In the genomic region with DNA sequence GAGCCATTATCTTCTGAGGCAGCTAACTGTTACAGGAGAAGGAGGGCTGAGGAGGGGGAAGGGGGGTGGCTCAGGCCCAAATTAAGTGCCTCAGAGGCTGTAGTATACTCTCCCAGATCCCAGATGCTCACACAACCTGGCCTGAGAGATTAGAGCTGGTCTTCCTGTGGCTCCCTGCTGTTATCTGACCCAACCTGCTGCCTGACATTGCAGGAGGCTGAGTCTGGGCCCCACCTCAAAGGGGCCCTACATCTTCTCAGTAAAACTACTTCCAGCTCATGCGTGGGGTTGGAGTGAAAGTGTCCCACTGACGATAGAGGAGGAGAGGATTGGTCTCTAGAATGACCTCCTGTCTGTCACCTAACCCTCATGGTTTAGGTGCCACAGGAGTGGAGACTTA, we compare ENCODE assay signal across 11 mouse cellular contexts.
DNase-seq lines count a peak whose midpoint lies in the region; ATAC-seq lines count a peak whose summit lies in the region.
"Had no signal": no experiment of that assay in that cellular context is flagged by ENCODE, and none has a peak within 500 bp of the region (broad histone marks: within the 10 kb centered on the region; RNA-seq: fewer than 3 reads in every experiment).

No protein-coding gene starts in this region.

- 35% methylated on average over 2 of the region's 2 CpGs for WGBS in forebrain, embryonic 10.5 days
- 60% methylated on average over 2 of the region's 2 CpGs for WGBS in forebrain, embryonic 15.5 days
- WGBS in liver, embryonic 16.5 days (ENCODE audit: insufficient replicate concordance) = 7% methylated on average over 2 of the region's 2 CpGs

- H3K4me1 ChIP-seq in forebrain, embryonic 10.5 days = peaks cover 55% of the 10 kb centered on the region
- 0 out of 2 replicates have a peak, but pooled peaks cover 2% of the 10 kb centered on the region for H3K4me1 ChIP-seq in forebrain, embryonic 15.5 days
- peaks cover 70% of the 10 kb centered on the region for H3K4me1 ChIP-seq in liver, embryonic 16.5 days (ENCODE audit: control insufficient read depth, low read depth, low read length)

- H3K4me3 ChIP-seq in forebrain, embryonic 10.5 days = no peak overlapping the region
- no peak overlapping the region for H3K4me3 ChIP-seq in forebrain, embryonic 15.5 days
- H3K4me3 ChIP-seq in liver, embryonic 16.5 days (ENCODE audit: low read depth, low read length) = peak overlapping the region; percentile 51
- H3K4me3 ChIP-seq: layer of hippocampus, adult 2 months had no signal

- peak overlapping the region; percentile 69; the same call in 1 of the 2 replicates for H3K27ac ChIP-seq in forebrain, embryonic 10.5 days
- H3K27ac ChIP-seq in forebrain, embryonic 15.5 days (replicated peaks) = no peak overlapping the region
- H3K27ac ChIP-seq in liver, embryonic 16.5 days (ENCODE audit: low read length) = peak overlapping the region; percentile 99
- H3K27ac ChIP-seq: layer of hippocampus, adult 2 months had no signal

- no peak overlapping the region for H3K9ac ChIP-seq in forebrain, embryonic 15.5 days (replicated peaks)
- peak overlapping the region; percentile 70 for H3K9ac ChIP-seq in liver, embryonic 16.5 days (ENCODE audit: low read depth, low read length)

- H3K9me3 ChIP-seq in forebrain, embryonic 10.5 days = no peaks in the 10 kb centered on the region
- no peaks in the 10 kb centered on the region for H3K9me3 ChIP-seq in forebrain, embryonic 15.5 days
- H3K9me3 ChIP-seq in liver, embryonic 16.5 days (replicated peaks; ENCODE audit: control insufficient read depth, low read length) = no peaks in the 10 kb centered on the region

- ATAC-seq in forebrain, embryonic 15.5 days (replicated peaks) = no peak
- ATAC-seq in liver, embryonic 16.5 days (ENCODE audit: low read depth) = peak; percentile 92
- ATAC-seq: forebrain, embryonic 14.5 days had no signal

- no peak overlapping the region for H3K4me2 ChIP-seq in forebrain, embryonic 15.5 days (replicated peaks)
- H3K4me2 ChIP-seq in liver, embryonic 16.5 days (ENCODE audit: low read depth, low read length) = peak overlapping the region; percentile 72

- DNase-seq in forebrain, embryonic 10.5 days (ENCODE audit: extremely low spot score, low spot score) = no peak
- DNase-seq in spleen, adult 12 weeks (ENCODE audit: low spot score) = peak; percentile 65
- DNase-seq in spleen, adult 18-20 months = no peak
- no peak for DNase-seq in frontal cortex, adult 2 months (ENCODE audit: extremely low spot score in 1 of 2, low spot score in 1 of 2)
- no peak for DNase-seq in thymus, postnatal 10 days (ENCODE audit: low spot score in 2 of 2)
- no peak for DNase-seq in ovary, postnatal 14 days (ENCODE audit: low spot score)
- DNase-seq: thymus, postnatal 14 days had no signal

- H3K36me3 ChIP-seq in forebrain, embryonic 10.5 days (replicated peaks) = no peaks in the 10 kb centered on the region
- H3K36me3 ChIP-seq in forebrain, embryonic 15.5 days = no peaks in the 10 kb centered on the region
- H3K36me3 ChIP-seq in liver, embryonic 16.5 days (ENCODE audit: control insufficient read depth, insufficient read depth) = no peaks in the 10 kb centered on the region

- H3K27me3 ChIP-seq in forebrain, embryonic 10.5 days (ENCODE audit: poor library complexity, severe bottlenecking) = peaks cover 9% of the 10 kb centered on the region; the same call in 1 of the 2 replicates
- H3K27me3 ChIP-seq in forebrain, embryonic 15.5 days = no peaks in the 10 kb centered on the region
- H3K27me3 ChIP-seq in liver, embryonic 16.5 days (ENCODE audit: control insufficient read depth, insufficient read depth, low read depth, low read length) = no peaks in the 10 kb centered on the region
